Mouse (Mus musculus): ENCODE data around the gene Pde10a. TPM values are rescaled to one million over a fixed set of nuclear protein-coding genes. Genes with fewer than 3 reads are reported as not detected.

Pde10a gene
- polyA plus RNA-seq, 1 experiment: not detected

- TF ChIP-seq POLR2A (IDR thresholded peaks at IDR 0.05; ENCODE audit: borderline replicate concordance, low read depth, low read length) (no peak), CTCF (IDR thresholded peaks at IDR 0.05; ENCODE audit: low read depth, low read length) (no peak)
- no peak overlapping the region for H3K27ac ChIP-seq (ENCODE audit: insufficient read depth, low read depth, low read length)
- H3K4me1 ChIP-seq (ENCODE audit: control insufficient read depth, insufficient read depth, low read length): no peaks in the 10 kb centered on the region
- peak overlapping the region; percentile 23 for H3K4me3 ChIP-seq (ENCODE audit: insufficient read depth, low read length)
Observed at GRCm38 (mm10) chr17:8801083-8801854, 276.1 kb downstream of the Pde10a start.

- no peak overlapping the region; the same call in 1 of the 2 replicates for H3K4me3 ChIP-seq (ENCODE audit: insufficient read depth, low read length)
- TF ChIP-seq POLR2A (IDR thresholded peaks at IDR 0.05; ENCODE audit: borderline replicate concordance, low read depth, low read length) (no peak), CTCF (IDR thresholded peaks at IDR 0.05; ENCODE audit: low read depth, low read length) (no peak)
- H3K4me1 ChIP-seq (ENCODE audit: control insufficient read depth, insufficient read depth, low read length): no peaks in the 10 kb centered on the region
- no peak overlapping the region for H3K27ac ChIP-seq (ENCODE audit: insufficient read depth, low read depth, low read length)
Observed at GRCm38 (mm10) chr17:8801855-8802104, 276.6 kb downstream of the Pde10a start.

- Histone ChIP-seq H3K4me3 (ENCODE audit: insufficient read depth, low read length) (no peak overlapping the region; the same call in 1 of the 2 replicates), H3K4me1 (ENCODE audit: control insufficient read depth, insufficient read depth, low read length) (no peaks in the 10 kb centered on the region), H3K27ac (ENCODE audit: insufficient read depth, low read depth, low read length) (no peak overlapping the region)
- TF ChIP-seq CTCF (IDR thresholded peaks at IDR 0.05; ENCODE audit: low read depth, low read length) (no peak), POLR2A (IDR thresholded peaks at IDR 0.05; ENCODE audit: borderline replicate concordance, low read depth, low read length) (no peak)
Observed at GRCm38 (mm10) chr17:8802161-8802888, 277.2 kb downstream of the Pde10a start.

GRCm38 (mm10) chr17:8802889-8803799 is 278.0 kb downstream of the Pde10a start:
- no peak overlapping the region for H3K4me3 ChIP-seq (ENCODE audit: insufficient read depth, low read length)
- no peak for TF ChIP-seq CTCF (IDR thresholded peaks at IDR 0.05; ENCODE audit: low read depth, low read length)
- TF ChIP-seq POLR2A (IDR thresholded peaks at IDR 0.05; ENCODE audit: borderline replicate concordance, low read depth, low read length): no peak
- no peaks in the 10 kb centered on the region for H3K4me1 ChIP-seq (ENCODE audit: control insufficient read depth, insufficient read depth, low read length)
- no peak overlapping the region for H3K27ac ChIP-seq (ENCODE audit: insufficient read depth, low read depth, low read length)

- TF ChIP-seq POLR2A (IDR thresholded peaks at IDR 0.05; ENCODE audit: borderline replicate concordance, low read depth, low read length) (no peak), CTCF (IDR thresholded peaks at IDR 0.05; ENCODE audit: low read depth, low read length) (peak; percentile 46; the same call in 1 of the 2 replicates)
Observed at GRCm38 (mm10) chr17:8807345-8807744, 282.2 kb downstream of the Pde10a start.

GRCm38 (mm10) chr17:8809771-8810170 is 284.6 kb downstream of the Pde10a start:
- Histone ChIP-seq H3K4me3 (ENCODE audit: insufficient read depth, low read length) (no peak overlapping the region), H3K4me1 (ENCODE audit: control insufficient read depth, insufficient read depth, low read length) (no peaks in the 10 kb centered on the region), H3K27ac (ENCODE audit: insufficient read depth, low read depth, low read length) (no peak overlapping the region)
- TF ChIP-seq CTCF (IDR thresholded peaks at IDR 0.05; ENCODE audit: low read depth, low read length) (no peak), POLR2A (IDR thresholded peaks at IDR 0.05; ENCODE audit: borderline replicate concordance, low read depth, low read length) (no peak)

More at GRCm38 (mm10) chr17:8807345-8807744, 282.2 kb downstream of the Pde10a start:
- Histone ChIP-seq H3K4me3 (ENCODE audit: insufficient read depth, low read length) (no peak overlapping the region), H3K4me1 (ENCODE audit: control insufficient read depth, insufficient read depth, low read length) (no peaks in the 10 kb centered on the region), H3K27ac (ENCODE audit: insufficient read depth, low read depth, low read length) (no peak overlapping the region)

- Histone ChIP-seq H3K4me1 (ENCODE audit: control insufficient read depth, insufficient read depth, low read length) (no peaks in the 10 kb centered on the region), H3K4me3 (ENCODE audit: insufficient read depth, low read length) (no peak overlapping the region), H3K27ac (ENCODE audit: insufficient read depth, low read depth, low read length) (no peak overlapping the region)
- TF ChIP-seq CTCF (IDR thresholded peaks at IDR 0.05; ENCODE audit: low read depth, low read length) (no peak), POLR2A (IDR thresholded peaks at IDR 0.05; ENCODE audit: borderline replicate concordance, low read depth, low read length) (no peak)
Observed at GRCm38 (mm10) chr17:8810201-8810600, 285.0 kb downstream of the Pde10a start.

GRCm38 (mm10) chr17:8812228-8812865 is 287.2 kb downstream of the Pde10a start:
- Histone ChIP-seq H3K4me3 (ENCODE audit: insufficient read depth, low read length) (no peak overlapping the region), H3K4me1 (ENCODE audit: control insufficient read depth, insufficient read depth, low read length) (no peaks in the 10 kb centered on the region), H3K27ac (ENCODE audit: insufficient read depth, low read depth, low read length) (no peak overlapping the region)
- TF ChIP-seq CTCF (IDR thresholded peaks at IDR 0.05; ENCODE audit: low read depth, low read length): no peak
- no peak for TF ChIP-seq POLR2A (IDR thresholded peaks at IDR 0.05; ENCODE audit: borderline replicate concordance, low read depth, low read length)
